Mouse (Mus musculus) olfactory bulb, adult 2 months (tissue): ENCODE data around the gene Nav2.

Experiments
- CTCF ChIP-seq: fragments of 200-500 bp; IDR thresholded peaks from 2 replicates; pipeline ENCODE4 v1.5.1; 2012; ENCODE audit warnings: low read depth, mild to moderate bottlenecking, low read length, moderate library complexity; ENCODE audit not compliant: insufficient read depth
- POLR2A ChIP-seq: fragments of 200-500 bp; IDR thresholded peaks from 2 replicates; pipeline ENCODE4 v1.6.1; 2012; ENCODE audit warnings: mild to moderate bottlenecking, low read depth, low read length, moderate library complexity; ENCODE audit not compliant: insufficient read depth

DNA sequence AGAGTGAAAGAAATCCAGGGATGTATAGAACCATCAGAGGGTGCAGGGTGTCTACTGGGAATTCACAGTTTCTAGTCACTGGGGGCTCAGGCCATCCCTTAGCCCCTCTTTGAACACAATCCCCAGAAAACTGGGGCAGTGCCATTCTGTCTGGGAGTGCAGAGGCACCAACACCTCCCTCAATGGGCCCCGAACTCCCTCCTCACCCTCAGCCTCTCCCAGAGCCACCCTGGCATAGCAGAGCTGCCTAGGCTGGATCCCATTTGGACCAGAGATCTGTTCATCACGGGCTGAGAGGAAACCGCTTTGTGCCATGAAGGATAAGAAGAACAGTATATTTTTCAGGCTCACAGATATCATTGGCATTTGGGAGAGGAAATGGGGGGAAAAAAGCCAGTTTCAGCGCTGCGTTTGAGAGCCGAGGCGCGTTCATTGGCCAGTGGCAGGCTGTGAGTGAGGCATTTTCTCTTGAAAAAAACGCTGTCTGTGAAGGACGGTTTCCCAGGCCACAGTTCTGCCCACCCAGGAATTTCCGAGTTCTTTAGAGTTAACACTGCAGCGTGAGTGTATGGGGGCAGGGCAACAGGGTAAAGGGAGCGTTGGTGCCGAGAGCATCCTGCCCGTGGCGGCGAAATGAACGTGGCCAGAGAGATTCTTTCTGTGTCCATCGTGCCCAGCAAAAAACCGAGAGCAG lies 211.4 kb downstream of the Nav2 start:
- TF ChIP-seq POLR2A (no peak), CTCF (no peak)
